ENCODE assay signal across 8 mouse cellular contexts in genomic region chr3:133672742-133673447, GRCm38 (mm10).
DNase-seq lines count a peak whose midpoint lies in the region; ATAC-seq and TF ChIP-seq lines count a peak whose summit lies in the region.

No protein-coding gene starts in this region.

- H3K9ac ChIP-seq in hindbrain, postnatal 0 days (replicated peaks; ENCODE audit: low read length): no peak overlapping the region
- no peak overlapping the region for H3K9ac ChIP-seq in hindbrain, embryonic 14.5 days

- TF ChIP-seq CTCF in hindbrain, postnatal 0 days (IDR thresholded peaks at IDR 0.05; ENCODE audit: low read depth): peak; percentile 48

- ATAC-seq in hindbrain, postnatal 0 days: peak; percentile 93
- ATAC-seq in hindbrain, embryonic 14.5 days (ENCODE audit: low FRiP score): no peak

- H3K27me3 ChIP-seq in hindbrain, postnatal 0 days (ENCODE audit: insufficient read depth, low read length): no peaks in the 10 kb centered on the region
- no peaks in the 10 kb centered on the region for H3K27me3 ChIP-seq in hindbrain, embryonic 14.5 days (ENCODE audit: control insufficient read depth, insufficient read depth, low read length)

- no peak overlapping the region for H3K4me3 ChIP-seq in hindbrain, postnatal 0 days (ENCODE audit: low read length)
- no peak overlapping the region for H3K4me3 ChIP-seq in hindbrain, embryonic 14.5 days (replicated peaks; ENCODE audit: low read length)

- DNase-seq in hindbrain, postnatal 0 days (ENCODE audit: low spot score): peak; percentile 53
- DNase-seq in hindbrain, embryonic 14.5 days (ENCODE audit: low spot score): no peak
- DNase-seq in Muller cell, postnatal 12 days (ENCODE audit: inconsistent ontology term): peak; percentile 80
- peak; percentile 20 to 71 for DNase-seq in frontal cortex, adult 2 months (ENCODE audit: extremely low spot score in 1 of 2, low spot score in 1 of 2)
- DNase-seq in heart, postnatal 4 days: peak; percentile 73
- DNase-seq in right cerebral cortex, postnatal 36 days (ENCODE audit: low spot score in 2 of 2): peak; percentile 38 to 46
- DNase-seq in B cell, adult 2 months: no peak
- no peak for DNase-seq in kidney, adult 8-10 months

- 51% methylated on average over 10 of the region's 10 CpGs for WGBS in hindbrain, postnatal 0 days
- 74% methylated on average over 10 of the region's 10 CpGs for WGBS in hindbrain, embryonic 14.5 days

- peak overlapping the region; percentile 6; the same call in 1 of the 2 replicates for H3K4me2 ChIP-seq in hindbrain, postnatal 0 days (ENCODE audit: low read depth, low read length)
- H3K4me2 ChIP-seq in hindbrain, embryonic 14.5 days (replicated peaks): no peak overlapping the region

- H3K4me1 ChIP-seq in hindbrain, postnatal 0 days (ENCODE audit: insufficient read depth, low read length): no peaks in the 10 kb centered on the region
- no peaks in the 10 kb centered on the region for H3K4me1 ChIP-seq in hindbrain, embryonic 14.5 days (replicated peaks; ENCODE audit: control insufficient read depth, insufficient read depth, low read length)

- no peaks in the 10 kb centered on the region for H3K9me3 ChIP-seq in hindbrain, postnatal 0 days (ENCODE audit: low read length)
- no peaks in the 10 kb centered on the region for H3K9me3 ChIP-seq in hindbrain, embryonic 14.5 days (ENCODE audit: control insufficient read depth, low read length)

- H3K36me3 ChIP-seq in hindbrain, postnatal 0 days (ENCODE audit: insufficient read depth, low read length): no peaks in the 10 kb centered on the region
- no peaks in the 10 kb centered on the region for H3K36me3 ChIP-seq in hindbrain, embryonic 14.5 days (replicated peaks; ENCODE audit: control insufficient read depth, insufficient read depth)

- no peak overlapping the region for H3K27ac ChIP-seq in hindbrain, postnatal 0 days
- H3K27ac ChIP-seq in hindbrain, embryonic 14.5 days: no peak overlapping the region

Comparison
In these comparisons a context has a peak if more than half of its experiments do, and no peak if none do; other contexts are left out.
1. DNase-seq: peak in hindbrain, postnatal 0 days (single experiment), Muller cell, postnatal 12 days (single experiment), frontal cortex, adult 2 months (2 of 2), heart, postnatal 4 days (single experiment) and right cerebral cortex, postnatal 36 days (2 of 2); none in hindbrain, embryonic 14.5 days (single experiment), B cell, adult 2 months (0 of 2) and kidney, adult 8-10 months (0 of 2).